Mouse (Mus musculus): Measurements from ENCODE around the gene Cntn5. TPM values are rescaled to one million over a fixed set of nuclear protein-coding genes. Genes with fewer than 3 reads are reported as not detected.

Gene Cntn5
- total RNA-seq, 2 experiments from 2014 or later = 0.50 to 0.64 TPM

- DNase-seq = no peak
Observed at GRCm38 (mm10) chr9:10229716-10230115, 674.9 kb downstream of the Cntn5 start.

- no peak for DNase-seq
Observed at GRCm38 (mm10) chr9:10226013-10226412, 678.6 kb downstream of the Cntn5 start.

- DNase-seq = no peak
Observed at GRCm38 (mm10) chr9:10186063-10186462, 718.5 kb downstream of the Cntn5 start.

GRCm38 (mm10) chr9:10170526-10170925 is 734.0 kb downstream of the Cntn5 start:
- DNase-seq = no peak

- no peak for DNase-seq
Observed at GRCm38 (mm10) chr9:10121350-10122057, 783.1 kb downstream of the Cntn5 start.

- DNase-seq = no peak
Observed at GRCm38 (mm10) chr9:10116581-10116980, 788.0 kb downstream of the Cntn5 start.

- no peak for DNase-seq
Observed at GRCm38 (mm10) chr9:10109156-10109555, 795.4 kb downstream of the Cntn5 start.

- no peak for DNase-seq
Observed at GRCm38 (mm10) chr9:10107861-10108260, 796.7 kb downstream of the Cntn5 start.

GRCm38 (mm10) chr9:10101812-10102440 is 802.6 kb downstream of the Cntn5 start:
- DNase-seq = no peak

GRCm38 (mm10) chr9:10076282-10076681 is 828.3 kb downstream of the Cntn5 start:
- DNase-seq = no peak

- no peak for DNase-seq
Observed at GRCm38 (mm10) chr9:10073401-10073800, 831.2 kb downstream of the Cntn5 start.

GRCm38 (mm10) chr9:10072860-10073259 is 831.7 kb downstream of the Cntn5 start:
- no peak for DNase-seq

- no peak for DNase-seq
Observed at GRCm38 (mm10) chr9:10071271-10071670, 833.3 kb downstream of the Cntn5 start.

- no peak for DNase-seq
Observed at GRCm38 (mm10) chr9:10044969-10045789, 859.4 kb downstream of the Cntn5 start.

- no peak for DNase-seq
Observed at GRCm38 (mm10) chr9:10043001-10043400, 861.6 kb downstream of the Cntn5 start.

GRCm38 (mm10) chr9:10015129-10015528 is 889.4 kb downstream of the Cntn5 start:
- DNase-seq = no peak

GRCm38 (mm10) chr9:9984028-9984427 is 920.5 kb downstream of the Cntn5 start:
- DNase-seq = no peak

- DNase-seq = no peak
Observed at GRCm38 (mm10) chr9:9983220-9983619, 921.4 kb downstream of the Cntn5 start.

- DNase-seq = no peak
Observed at GRCm38 (mm10) chr9:9965370-9965769, 939.2 kb downstream of the Cntn5 start.

- no peak for DNase-seq
Observed at GRCm38 (mm10) chr9:9960610-9961172, 943.9 kb downstream of the Cntn5 start.

- DNase-seq = no peak
Observed at GRCm38 (mm10) chr9:9949346-9949745, 955.2 kb downstream of the Cntn5 start.

GRCm38 (mm10) chr9:9944872-9945271 is 959.7 kb downstream of the Cntn5 start:
- DNase-seq = no peak

Data from heart, adult 18-20 months (tissue).